Mouse (Mus musculus): Measurements from ENCODE around the gene Zbtb34. TPM values are rescaled to one million over a fixed set of nuclear protein-coding genes. Genes with fewer than 3 reads are reported as not detected.

Gene Zbtb34
- polyA plus RNA-seq (2017; shearing (Covaris generic)): 2.9 TPM

GRCm38 (mm10) chr2:33430771-33431699 is at the start of gene Zbtb34:
TSS of gene Zbtb34 (minus strand) at chr2:33431324.

DNA sequence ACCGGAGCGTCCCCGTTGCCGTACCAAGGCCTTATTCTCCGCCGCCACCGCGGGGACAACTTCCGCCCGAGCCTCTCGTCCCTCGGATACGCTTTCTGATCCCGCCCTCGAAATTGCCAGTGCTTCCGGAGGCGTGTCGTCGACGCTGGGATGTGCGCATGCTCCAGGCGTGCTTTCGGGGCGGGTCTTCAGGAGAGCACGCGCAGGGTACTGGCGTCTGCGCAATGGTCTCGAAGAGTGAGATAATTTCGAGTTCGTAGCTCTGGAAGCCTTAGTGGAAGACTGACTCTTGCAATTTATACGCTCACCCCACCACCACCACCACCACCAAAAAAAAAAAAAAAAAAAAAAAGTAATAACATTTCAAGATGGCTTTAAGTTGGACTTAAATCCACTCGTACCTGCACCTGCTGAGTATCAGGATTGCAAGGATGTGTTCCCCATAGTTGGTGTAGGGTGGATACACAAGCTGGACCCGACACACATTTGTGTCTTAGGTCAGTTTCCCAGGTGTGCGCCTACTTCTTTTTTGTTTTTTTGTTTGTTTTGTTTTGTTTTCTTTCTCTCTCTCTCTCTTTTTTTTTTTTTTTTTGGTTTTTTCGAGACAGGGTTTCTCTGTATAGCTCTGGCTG is 37.5 kb upstream of the Zbtb34 start, which contains the start of gene Zbtb43:
Zbtb43 (minus strand) TSS at position 94 of the 632 bp plus-strand sequence.

DNA sequence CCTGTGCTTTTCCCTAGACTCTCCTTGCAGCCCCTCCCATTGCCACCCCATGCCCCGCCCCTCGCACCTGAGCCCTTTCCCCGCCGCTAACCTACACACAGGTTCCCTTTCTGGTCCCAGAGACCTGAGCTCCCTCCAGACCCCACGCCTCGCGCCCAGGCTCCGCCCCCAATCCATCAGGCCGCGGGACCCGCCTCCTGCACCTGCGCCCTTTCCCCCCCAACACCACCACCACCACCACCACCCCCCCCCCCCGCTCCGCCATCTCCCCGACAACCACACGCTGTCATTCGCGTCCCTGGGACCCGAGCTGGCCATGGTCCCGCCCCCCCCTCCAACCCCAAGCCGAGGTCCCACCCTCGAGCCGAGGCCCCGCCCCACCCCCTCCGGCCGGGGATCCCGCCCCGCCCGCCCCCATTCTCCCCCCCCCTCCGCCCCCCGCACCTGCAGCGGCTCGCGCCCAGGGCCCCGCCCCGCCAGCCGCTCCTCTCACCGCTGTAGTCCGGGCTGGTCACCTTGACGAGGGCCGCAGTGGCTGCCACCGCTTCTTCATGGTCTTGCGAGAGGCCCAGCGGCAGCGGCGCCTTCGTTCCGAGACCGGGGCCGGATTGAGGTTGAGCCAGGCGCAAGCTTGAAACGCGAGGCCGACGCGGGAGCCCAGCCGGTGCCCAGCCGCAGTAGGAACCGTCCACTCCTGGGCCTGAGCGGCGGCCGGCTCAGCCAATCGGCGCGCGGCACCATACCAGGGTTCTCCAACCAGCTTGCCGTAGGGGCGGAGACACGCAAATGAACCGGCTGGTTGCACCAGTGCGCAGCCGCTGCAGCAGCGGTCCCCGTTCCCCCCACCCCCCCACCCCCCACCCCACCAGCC is 60.1 kb downstream of the Zbtb34 start, which contains the start of gene Ralgps1:
Ralgps1 (minus strand) TSS at position 710 of the 871 bp plus-strand sequence.

Other genes starting within 250 kb of the Zbtb34 start
- 24.5 TPM for gene Angptl2, start 215.3 kb downstream of the Zbtb34 start, polyA plus RNA-seq (2017; shearing (Covaris generic))
- 8.3 TPM for gene Ralgps1, start 59.8 kb downstream of the Zbtb34 start, polyA plus RNA-seq (2017; shearing (Covaris generic))
- 19.2 TPM for gene Zbtb43, start 37.2 kb upstream of the Zbtb34 start, polyA plus RNA-seq (2017; shearing (Covaris generic))
- gene Lmx1b, start 209.2 kb upstream of the Zbtb34 start, polyA plus RNA-seq (2017; shearing (Covaris generic)): not detected

All from effector memory CD4-positive, alpha-beta T cell, adult 5 months (primary cell).